Mouse (Mus musculus) CH12.LX (cell line): ENCODE data around the gene Mum1. TPM values are rescaled to one million over a fixed set of nuclear protein-coding genes. Genes with fewer than 3 reads are reported as not detected.

ENCODE experiments used
- DNase-seq: peaks from one replicate; pipeline ENCODE4 v3.0.0-alpha.2; 2013; ENCODE audit errors: extremely low read depth
- H3K27ac ChIP-seq: 2 replicates; pipeline ENCODE4 v1.5.1; 2012; ENCODE audit warnings: low read depth, mild to moderate bottlenecking, control low read depth, moderate library complexity; ENCODE audit not compliant: insufficient read depth
- H3K27me3 ChIP-seq: replicated peaks from 2 replicates; pipeline ENCODE3; 2012; ENCODE audit warnings: inconsistent platforms
- H3K36me3 ChIP-seq, 2 experiments: replicated peaks in 1 of 2; 2 replicates each; pipeline versions ENCODE3 to v1.6.1; 2012; ENCODE audit warnings: inconsistent platforms in 1 of 2, low read length in 1 of 2, mild to moderate bottlenecking in 1 of 2, mixed read lengths in 1 of 2, moderate library complexity in 1 of 2; ENCODE audit not compliant: control insufficient read depth in 1 of 2, insufficient read depth in 1 of 2
- H3K4me1 ChIP-seq, 2 experiments: 2 replicates each; pipeline ENCODE4 v1.6.1; 2012; ENCODE audit warnings: inconsistent platforms in 1 of 2, moderate library complexity in 1 of 2; ENCODE audit not compliant: insufficient read depth in 2 of 2, control insufficient read depth in 1 of 2
- H3K4me2 ChIP-seq: 2 replicates; pipeline ENCODE4 v1.6.1; 2012; ENCODE audit warnings: low read depth, mild to moderate bottlenecking, control low read depth; ENCODE audit not compliant: poor library complexity, insufficient read depth, severe bottlenecking
- H3K4me3 ChIP-seq, 3 experiments: fragments of 150-350 bp in 1 of 3; sonication (generic) in 1 of 3; replicated peaks in 1 of 3; 2 replicates each; pipeline versions ENCODE3 to v1.5.1; 2011 to 2012; ENCODE audit warnings: low read depth in 2 of 3, low read length in 2 of 3, mild to moderate bottlenecking in 2 of 3, moderate library complexity in 2 of 3, control low read depth in 1 of 3, improper control_type of control experiment in 1 of 3, inconsistent platforms in 1 of 3, mixed read lengths in 1 of 3; ENCODE audit not compliant: poor library complexity in 1 of 3
- H3K79me2 ChIP-seq: replicated peaks from 2 replicates; pipeline ENCODE4 v1.6.1; 2012; ENCODE audit warnings: mild to moderate bottlenecking, moderate library complexity; ENCODE audit not compliant: control insufficient read depth, poor library complexity, insufficient read depth, severe bottlenecking; ENCODE audit errors: extremely low read depth
- H3K9ac ChIP-seq: 2 replicates; pipeline ENCODE4 v1.6.1; 2012; ENCODE audit warnings: low read depth, mild to moderate bottlenecking, control low read depth, moderate library complexity; ENCODE audit not compliant: insufficient read depth
- H3K9me3 ChIP-seq: replicated peaks from 2 replicates; pipeline ENCODE3; 2012; ENCODE audit warnings: low read length, inconsistent platforms, mixed read lengths
- BHLHE40 ChIP-seq: IDR thresholded peaks from 2 replicates; pipeline ENCODE4 v1.6.1; 2011; ENCODE audit warnings: mild to moderate bottlenecking, low read depth, low read length, improper control_type of control experiment
- CHD1 ChIP-seq: IDR thresholded peaks from 2 replicates; pipeline ENCODE4 v1.6.1; 2012; ENCODE audit warnings: low read depth, low read length, improper control_type of control experiment, inconsistent platforms
- CHD2 ChIP-seq: IDR thresholded peaks from 2 replicates; pipeline ENCODE4 v1.6.1; 2011; ENCODE audit warnings: low read length, improper control_type of control experiment
- CTCF ChIP-seq, 2 experiments: IDR thresholded peaks in 1 of 2; conservative IDR thresholded peaks in 1 of 2; 2 replicates each; pipeline ENCODE4 v1.5.1; 2011 to 2012; ENCODE audit warnings: low read depth in 2 of 2, low read length in 2 of 2, improper control_type of control experiment in 1 of 2, inconsistent platforms in 1 of 2, mild to moderate bottlenecking in 1 of 2, moderate library complexity in 1 of 2
- ELF1 ChIP-seq: IDR thresholded peaks from 2 replicates; pipeline ENCODE4 v1.6.1; 2014; ENCODE audit warnings: low read depth, mild to moderate bottlenecking, inconsistent platforms, low read length, improper control_type of control experiment
- EP300 ChIP-seq: IDR thresholded peaks from 2 replicates; pipeline ENCODE4 v1.6.1; 2011; ENCODE audit warnings: low read length, improper control_type of control experiment
- ETS1 ChIP-seq: conservative IDR thresholded peaks from 2 replicates; pipeline ENCODE4 v1.6.1; 2012; ENCODE audit warnings: low read depth, mild to moderate bottlenecking, inconsistent platforms, low read length, improper control_type of control experiment, moderate library complexity
- GABPA ChIP-seq: IDR thresholded peaks from 2 replicates; pipeline ENCODE4 v1.6.1; 2012; ENCODE audit warnings: low read depth, low read length, improper control_type of control experiment, inconsistent platforms; ENCODE audit not compliant: insufficient replicate concordance
- HCFC1 ChIP-seq: IDR thresholded peaks from 2 replicates; pipeline ENCODE4 v1.6.1; 2012; ENCODE audit warnings: low read depth, mild to moderate bottlenecking, inconsistent platforms, low read length, improper control_type of control experiment
- IRF4 ChIP-seq: IDR thresholded peaks from 2 replicates; pipeline ENCODE4 v1.6.1; 2014; ENCODE audit warnings: low read depth, mild to moderate bottlenecking, inconsistent platforms, low read length, improper control_type of control experiment
- JUN ChIP-seq: IDR thresholded peaks from 2 replicates; pipeline ENCODE4 v1.6.1; 2011; ENCODE audit warnings: low read depth, mild to moderate bottlenecking, low read length, improper control_type of control experiment, moderate library complexity; ENCODE audit not compliant: insufficient read depth
- JUND ChIP-seq: conservative IDR thresholded peaks from 2 replicates; pipeline ENCODE4 v1.6.1; 2011; ENCODE audit warnings: low read depth, low read length, improper control_type of control experiment
- KAT2A ChIP-seq: IDR thresholded peaks from 2 replicates; pipeline ENCODE4 v1.6.1; 2012; ENCODE audit warnings: low read length, improper control_type of control experiment, inconsistent platforms; ENCODE audit not compliant: insufficient replicate concordance
- MAFK ChIP-seq: IDR thresholded peaks from 2 replicates; pipeline ENCODE4 v1.6.1; 2011; ENCODE audit warnings: low read length, improper control_type of control experiment; ENCODE audit not compliant: insufficient replicate concordance
- MAX ChIP-seq: IDR thresholded peaks from 2 replicates; pipeline ENCODE4 v1.6.1; 2011; ENCODE audit warnings: low read length, improper control_type of control experiment
- MAZ ChIP-seq: IDR thresholded peaks from 2 replicates; pipeline ENCODE4 v1.6.1; 2012; ENCODE audit warnings: low read depth, mild to moderate bottlenecking, inconsistent platforms, low read length, improper control_type of control experiment, moderate library complexity
- MEF2A ChIP-seq: IDR thresholded peaks from 2 replicates; pipeline ENCODE4 v1.6.1; 2014; ENCODE audit warnings: low read depth, mild to moderate bottlenecking, inconsistent platforms, low read length, improper control_type of control experiment, borderline replicate concordance
- MXI1 ChIP-seq: IDR thresholded peaks from 2 replicates; pipeline ENCODE4 v1.6.1; 2011; ENCODE audit warnings: mild to moderate bottlenecking, low read depth, low read length, improper control_type of control experiment
- MYC ChIP-seq: IDR thresholded peaks from 2 replicates; pipeline ENCODE4 v1.6.1; 2011; ENCODE audit warnings: low read depth, mild to moderate bottlenecking, improper control_type of control experiment, low read length
- NELFE ChIP-seq: IDR thresholded peaks from 2 replicates; pipeline ENCODE4 v1.6.1; 2011; ENCODE audit warnings: low read depth, low read length, improper control_type of control experiment
- NRF1 ChIP-seq: IDR thresholded peaks from 2 replicates; pipeline ENCODE4 v1.6.1; 2014; ENCODE audit warnings: low read depth, mild to moderate bottlenecking, inconsistent platforms, low read length, improper control_type of control experiment, moderate library complexity
- PAX5 ChIP-seq: IDR thresholded peaks from 2 replicates; pipeline ENCODE4 v1.6.1; 2012; ENCODE audit warnings: low read length, inconsistent platforms, mixed read lengths
- POLR2A ChIP-seq: IDR thresholded peaks from 2 replicates; pipeline ENCODE4 v1.6.1; 2011; ENCODE audit warnings: low read depth, mild to moderate bottlenecking, improper control_type of control experiment, low read length
- POLR2AphosphoS2 ChIP-seq: IDR thresholded peaks from 2 replicates; pipeline ENCODE4 v1.6.1; 2011; ENCODE audit warnings: low read depth, low read length, improper control_type of control experiment
- RAD21 ChIP-seq: IDR thresholded peaks from 2 replicates; pipeline ENCODE4 v1.6.1; 2011; ENCODE audit warnings: low read depth, mild to moderate bottlenecking, low read length, improper control_type of control experiment, moderate library complexity
- RCOR1 ChIP-seq: conservative IDR thresholded peaks from 2 replicates; pipeline ENCODE4 v1.6.1; 2012; ENCODE audit warnings: low read depth, mild to moderate bottlenecking, inconsistent platforms, low read length, improper control_type of control experiment
- SIN3A ChIP-seq: IDR thresholded peaks from 2 replicates; pipeline ENCODE4 v1.6.1; 2012; ENCODE audit warnings: low read length, improper control_type of control experiment, inconsistent platforms
- TBP ChIP-seq: conservative IDR thresholded peaks from 2 replicates; pipeline ENCODE4 v1.6.1; 2011; ENCODE audit warnings: low read depth, low read length, improper control_type of control experiment
- TCF12 ChIP-seq: IDR thresholded peaks from 2 replicates; pipeline ENCODE4 v1.6.1; 2014; ENCODE audit warnings: low read depth, mild to moderate bottlenecking, inconsistent platforms, low read length, improper control_type of control experiment
- UBTF ChIP-seq: IDR thresholded peaks from 2 replicates; pipeline ENCODE4 v1.6.1; 2012; ENCODE audit warnings: low read depth, mild to moderate bottlenecking, inconsistent platforms, low read length, improper control_type of control experiment, moderate library complexity
- USF1 ChIP-seq: IDR thresholded peaks from 2 replicates; pipeline ENCODE4 v1.6.1; 2014; ENCODE audit warnings: low read depth, mild to moderate bottlenecking, inconsistent platforms, low read length, improper control_type of control experiment
- USF2 ChIP-seq: conservative IDR thresholded peaks from 2 replicates; pipeline ENCODE4 v1.6.1; 2011; ENCODE audit warnings: low read depth, low read length, improper control_type of control experiment
- ZC3H11A ChIP-seq: IDR thresholded peaks from 2 replicates; pipeline ENCODE4 v1.6.1; 2012; ENCODE audit warnings: low read depth, mild to moderate bottlenecking, inconsistent platforms, low read length, improper control_type of control experiment
- ZKSCAN1 ChIP-seq: IDR thresholded peaks from 2 replicates; pipeline ENCODE4 v1.6.1; 2012; ENCODE audit warnings: low read depth, inconsistent platforms, low read length, improper control_type of control experiment, borderline replicate concordance
- ZMIZ1 ChIP-seq: IDR thresholded peaks from 2 replicates; pipeline ENCODE4 v1.6.1; 2012; ENCODE audit warnings: low read depth, mild to moderate bottlenecking, inconsistent platforms, low read length, improper control_type of control experiment
- ZNF384 ChIP-seq: IDR thresholded peaks from 2 replicates; pipeline ENCODE4 v1.6.1; 2012; ENCODE audit warnings: low read depth, low read length, improper control_type of control experiment, inconsistent platforms
- dilution Hi-C: fragments of 300-500 bp; cut with MboI; formaldehyde crosslinking; loops from 2 replicates; pipeline ENCODE4 v1.14.3; 2020; ENCODE audit warnings: low sequenced_read_pairs; ENCODE audit not compliant: extremely low pct_unique_long_range_greater_than_20kb, extremely low pct_ligation_motif_present
- in situ Hi-C: fragments of 300-500 bp; cut with MboI; formaldehyde crosslinking; loops from 3 replicates; pipeline ENCODE4 v1.14.3; 2019; ENCODE audit warnings: low sequenced_read_pairs, low pct_ligation_motif_present, low pct_unique_long_range_greater_than_20kb, mixed read lengths
- polyA plus RNA-seq: library from polyadenylated mRNA; unstranded; fragments of >175 nt; gene quantifications from 2 replicates; pipeline ENCODE4 v1.2.1, GENCODE M21; 2012; ENCODE audit warnings: low read depth; ENCODE audit not compliant: insufficient read length
- total RNA-seq, 2 experiments: library from RNA; depleted of rRNA; stranded (reverse); fragments of 300-350 nt in 1 of 2; fragments of >200 nt in 1 of 2; gene quantifications; 2 replicates each; pipeline ENCODE4 v1.2.3; 2012 to 2014

The Mum1 gene
- 35.6 and 44.3 TPM in 2 replicates for total RNA-seq (2012; rRNA removed)
- 24.1 and 25.1 TPM in 2 replicates for total RNA-seq (2014; rRNA removed)
- polyA plus RNA-seq: 22.9 and 24.1 TPM in 2 replicates

GRCm38 (mm10) chr10:80226416-80227165 lies at the start of gene Mum1:
Gene Mum1 (plus strand): TSS chr10:80226434.
- dilution Hi-C loops (no loop called here), in situ Hi-C loops (no loop called here)
- DNase-seq: peak; percentile 98
- H3K27me3 ChIP-seq: peaks cover 8% of the 10 kb centered on the region
- no peaks in the 10 kb centered on the region; the same call in 1 of the 2 replicates for H3K79me2 ChIP-seq
- H3K4me2 ChIP-seq: peak within 1 kb of the TSS; percentile 82
- no peak for TF ChIP-seq IRF4
- no peak for TF ChIP-seq ZC3H11A
- no peak for TF ChIP-seq ETS1
- no peak for TF ChIP-seq JUND
- TF ChIP-seq SIN3A: no peak
- no peak for TF ChIP-seq MAZ
- TF ChIP-seq ZMIZ1: no peak
- no peak for TF ChIP-seq ZKSCAN1
- TF ChIP-seq CTCF (conservative IDR thresholded peaks at IDR 0.05 in 1 of 2, IDR thresholded peaks at IDR 0.05 in 1 of 2; ENCODE audit: low read depth in 2 of 2, low read length in 2 of 2): peak in 1 of 2 experiments; percentile 29; a peak in 2 of 4 replicates
- no peak for TF ChIP-seq USF1
- no peak for TF ChIP-seq POLR2AphosphoS2
- TF ChIP-seq MEF2A: no peak
- peak; percentile 28; the same call in 1 of the 2 replicates for TF ChIP-seq MYC
- no peak for TF ChIP-seq CHD1
- no peak for TF ChIP-seq GABPA
- no peak for TF ChIP-seq UBTF
- 0 out of 2 replicates have a peak, but pooled peaks have one; percentile 17 for TF ChIP-seq TCF12
- no peak for TF ChIP-seq NELFE
- TF ChIP-seq CHD2: no peak
- no peak for TF ChIP-seq RAD21
- no peak; the same call in 1 of the 2 replicates for TF ChIP-seq ELF1
- no peak for TF ChIP-seq JUN
- TF ChIP-seq MXI1: peak; percentile 90
- peak; percentile 62 for TF ChIP-seq POLR2A
- no peak for TF ChIP-seq KAT2A
- TF ChIP-seq USF2: no peak
- TF ChIP-seq MAFK: no peak
- no peak for TF ChIP-seq TBP
- TF ChIP-seq ZNF384: no peak
- no peak for TF ChIP-seq EP300
- TF ChIP-seq NRF1: peak; percentile 51; the same call in 1 of the 2 replicates
- TF ChIP-seq MAX: 0 out of 2 replicates have a peak, but pooled peaks have one; percentile 51
- no peak for TF ChIP-seq RCOR1
- peak; percentile 55; the same call in 1 of the 2 replicates for TF ChIP-seq BHLHE40
- no peak; the same call in 1 of the 2 replicates for TF ChIP-seq HCFC1
- TF ChIP-seq PAX5: no peak
- H3K27ac ChIP-seq: no peak within 1 kb of the TSS
- H3K9me3 ChIP-seq: no peaks in the 10 kb centered on the region
- peak within 1 kb of the TSS; percentile 76 to 90 (median 84) for H3K4me3 ChIP-seq
- peaks cover 15 to 37% of the 10 kb centered on the region in 2 experiments for H3K36me3 ChIP-seq
- H3K4me1 ChIP-seq: peaks cover 6 to 18% of the 10 kb centered on the region in 2 experiments
- peak within 1 kb of the TSS; percentile 75 for H3K9ac ChIP-seq
